Mouse (Mus musculus) limb, embryonic 14.5 days (tissue): Measurements from ENCODE around the gene RPS10-NUDT3. TPM values are rescaled to one million over a fixed set of nuclear protein-coding genes. Genes with fewer than 3 reads are reported as not detected.

ENCODE experiments used
- ATAC-seq: fragments of 200-750 bp; cut with Nextera tagmentation; 2 replicates; pipeline ENCODE4 v1.8.0; 2017; ENCODE audit warnings: low read depth, moderate number of reproducible peaks, moderate TSS enrichment; ENCODE audit not compliant: low FRiP score
- DNase-seq: peaks from one replicate; pipeline ENCODE4 v3.0.0-alpha.2; 2015; ENCODE audit warnings: low spot score
- H3K27ac ChIP-seq: fragments of 300-500 bp; sonication (generic); replicated peaks from 2 replicates; pipeline ENCODE4 v1.5.1; 2014; ENCODE audit warnings: low read depth, mild to moderate bottlenecking, low read length, moderate library complexity, mixed read lengths
- H3K27me3 ChIP-seq: fragments of 300-500 bp; sonication (generic); 2 replicates; pipeline ENCODE4 v1.6.1; 2014; ENCODE audit warnings: low read length, mixed read lengths; ENCODE audit not compliant: control insufficient read depth, insufficient read depth
- H3K36me3 ChIP-seq: fragments of 300-500 bp; sonication (generic); 2 replicates; pipeline ENCODE4 v1.6.1; 2014; ENCODE audit warnings: mild to moderate bottlenecking, low read length, moderate library complexity, mixed read lengths; ENCODE audit not compliant: control insufficient read depth, insufficient read depth
- H3K4me1 ChIP-seq: fragments of 300-500 bp; sonication (generic); 2 replicates; pipeline ENCODE4 v1.6.1; 2014; ENCODE audit warnings: antibody characterized with exemption, low read length, mixed read lengths; ENCODE audit not compliant: control insufficient read depth, insufficient read depth
- H3K4me2 ChIP-seq: fragments of 300-500 bp; sonication (generic); replicated peaks from 2 replicates; pipeline ENCODE4 v1.6.1; 2014; ENCODE audit warnings: low read depth, mild to moderate bottlenecking, low read length, moderate library complexity; ENCODE audit not compliant: severe bottlenecking
- H3K4me3 ChIP-seq: fragments of 300-500 bp; sonication (generic); replicated peaks from 2 replicates; pipeline ENCODE4 v1.5.1; 2014; ENCODE audit warnings: low read length
- H3K9ac ChIP-seq: fragments of 300-500 bp; sonication (generic); 2 replicates; pipeline ENCODE4 v1.6.1; 2014; ENCODE audit warnings: mild to moderate bottlenecking, low read depth, low read length, moderate library complexity; ENCODE audit not compliant: severe bottlenecking
- H3K9me3 ChIP-seq: fragments of 300-500 bp; sonication (generic); 2 replicates; pipeline ENCODE4 v1.6.1; 2016; ENCODE audit warnings: low read length; ENCODE audit not compliant: control insufficient read depth
- POLR2A ChIP-seq: fragments of 200-500 bp; IDR thresholded peaks from 2 replicates; pipeline ENCODE4 v1.8.0; 2012; ENCODE audit warnings: inconsistent platforms, mild to moderate bottlenecking, moderate library complexity, borderline replicate concordance; ENCODE audit not compliant: insufficient read depth, insufficient read length; ENCODE audit errors: extremely low read depth
- WGBS: fragments of 180-500 bp; shearing (Covaris S2); extraction: QIAGEN DNeasy Blood & Tissue Kit; methylation state at CpG from one replicate; pipeline ENCODE4 v1.1.7; 2014; 5-methylcytosine and 5-hydroxymethylcytosine counted together
- polyA plus RNA-seq, 2 experiments: library from polyadenylated mRNA; depleted of rRNA in 1 of 2; stranded (reverse) in 1 of 2; unstranded in 1 of 2; fragments of >200 nt; fragmentation: Nextera tagmentation in 1 of 2; extraction: Ambion mirVana in 1 of 2; gene quantifications; 2 replicates each; pipeline versions ENCODE4 v1.2.1 to v1.2.3; 2012 to 2014

RPS10-NUDT3 gene
- polyA plus RNA-seq, 2 experiments, result 0.11 TPM; not detected in 1

DNA sequence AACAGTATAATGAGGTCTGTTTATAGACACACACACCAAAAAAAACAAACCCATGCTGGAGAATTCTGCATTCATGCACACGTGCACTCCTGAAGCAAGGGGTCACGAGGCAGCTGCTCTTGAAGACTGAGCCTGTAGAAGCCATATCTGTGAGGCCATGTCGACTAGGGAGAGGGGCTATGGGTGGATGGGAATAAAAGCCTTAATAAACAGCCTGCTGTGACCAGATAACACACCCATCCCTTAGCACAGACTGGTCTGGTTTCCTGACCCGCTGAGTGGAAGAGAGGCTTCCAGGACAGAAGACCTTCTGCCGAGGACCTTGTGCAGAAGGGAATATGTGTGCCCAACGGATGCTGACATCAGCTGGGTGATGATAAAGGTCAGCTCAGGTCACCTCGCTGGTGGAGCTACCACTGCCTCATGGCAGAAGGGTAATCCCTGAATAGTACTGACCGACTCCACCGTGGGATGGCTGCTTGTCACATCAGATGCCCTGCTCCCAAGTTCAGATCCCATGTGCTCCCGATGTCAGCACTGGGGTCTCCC is 61.2 kb downstream of the RPS10-NUDT3 start:
- Histone ChIP-seq H3K36me3 (peaks cover 30% of the 10 kb centered on the region), H3K27ac (no peak overlapping the region), H3K9ac (no peak overlapping the region), H3K27me3 (no peaks in the 10 kb centered on the region), H3K4me2 (no peak overlapping the region), H3K9me3 (no peaks in the 10 kb centered on the region), H3K4me3 (no peak overlapping the region), H3K4me1 (peaks cover 3% of the 10 kb centered on the region; the same call in 1 of the 2 replicates)
- DNase-seq, result no peak
- WGBS, result 87% methylated on average over 10 of the region's 10 CpGs
- no peak for TF ChIP-seq POLR2A
- ATAC-seq, result no peak

- no peak for TF ChIP-seq POLR2A
- no peaks in the 10 kb centered on the region for H3K9me3 ChIP-seq
- no peak overlapping the region for H3K27ac ChIP-seq
- H3K36me3 ChIP-seq, result peaks cover 10% of the 10 kb centered on the region
- no peaks in the 10 kb centered on the region for H3K27me3 ChIP-seq
- ATAC-seq (no peak), DNase-seq (no peak)
- H3K4me2 ChIP-seq, result no peak overlapping the region
- H3K4me3 ChIP-seq, result no peak overlapping the region
- H3K9ac ChIP-seq, result no peak overlapping the region
- WGBS, result 73% methylated on average over 8 of the region's 8 CpGs
- peaks cover 3% of the 10 kb centered on the region; the same call in 1 of the 2 replicates for H3K4me1 ChIP-seq
Measured at GRCm38 (mm10) chr17:27571315-27571714, 63.7 kb downstream of the RPS10-NUDT3 start.

GRCm38 (mm10) chr17:27568228-27568627 is 66.8 kb downstream of the RPS10-NUDT3 start:
- WGBS, result 88% methylated on average over 5 of the region's 5 CpGs
- H3K4me2 ChIP-seq, result no peak overlapping the region
- no peak overlapping the region for H3K9ac ChIP-seq
- H3K27ac ChIP-seq, result no peak overlapping the region
- no peaks in the 10 kb centered on the region for H3K36me3 ChIP-seq
- 0 out of 2 replicates have a peak, but pooled peaks cover 7% of the 10 kb centered on the region for H3K4me1 ChIP-seq
- H3K27me3 ChIP-seq, result no peaks in the 10 kb centered on the region
- no peak for TF ChIP-seq POLR2A
- no peaks in the 10 kb centered on the region for H3K9me3 ChIP-seq
- DNase-seq, result no peak
- ATAC-seq, result no peak
- no peak overlapping the region for H3K4me3 ChIP-seq

GRCm38 (mm10) chr17:27565942-27566267 is 69.1 kb downstream of the RPS10-NUDT3 start:
- ATAC-seq, result no peak; the same call in 1 of the 2 replicates
- H3K4me2 ChIP-seq, result peak overlapping the region; percentile 95
- H3K4me3 ChIP-seq, result peak overlapping the region; percentile 69
- no peaks in the 10 kb centered on the region for H3K9me3 ChIP-seq
- H3K4me1 ChIP-seq, result 0 out of 2 replicates have a peak, but pooled peaks cover 7% of the 10 kb centered on the region
- 0% methylated on average over 13 of the region's 13 CpGs for WGBS
- no peak overlapping the region for H3K27ac ChIP-seq
- H3K27me3 ChIP-seq, result no peaks in the 10 kb centered on the region
- TF ChIP-seq POLR2A, result no peak
- no peak for DNase-seq
- H3K36me3 ChIP-seq, result peaks cover 9% of the 10 kb centered on the region
- H3K9ac ChIP-seq, result peak overlapping the region; percentile 55

DNA sequence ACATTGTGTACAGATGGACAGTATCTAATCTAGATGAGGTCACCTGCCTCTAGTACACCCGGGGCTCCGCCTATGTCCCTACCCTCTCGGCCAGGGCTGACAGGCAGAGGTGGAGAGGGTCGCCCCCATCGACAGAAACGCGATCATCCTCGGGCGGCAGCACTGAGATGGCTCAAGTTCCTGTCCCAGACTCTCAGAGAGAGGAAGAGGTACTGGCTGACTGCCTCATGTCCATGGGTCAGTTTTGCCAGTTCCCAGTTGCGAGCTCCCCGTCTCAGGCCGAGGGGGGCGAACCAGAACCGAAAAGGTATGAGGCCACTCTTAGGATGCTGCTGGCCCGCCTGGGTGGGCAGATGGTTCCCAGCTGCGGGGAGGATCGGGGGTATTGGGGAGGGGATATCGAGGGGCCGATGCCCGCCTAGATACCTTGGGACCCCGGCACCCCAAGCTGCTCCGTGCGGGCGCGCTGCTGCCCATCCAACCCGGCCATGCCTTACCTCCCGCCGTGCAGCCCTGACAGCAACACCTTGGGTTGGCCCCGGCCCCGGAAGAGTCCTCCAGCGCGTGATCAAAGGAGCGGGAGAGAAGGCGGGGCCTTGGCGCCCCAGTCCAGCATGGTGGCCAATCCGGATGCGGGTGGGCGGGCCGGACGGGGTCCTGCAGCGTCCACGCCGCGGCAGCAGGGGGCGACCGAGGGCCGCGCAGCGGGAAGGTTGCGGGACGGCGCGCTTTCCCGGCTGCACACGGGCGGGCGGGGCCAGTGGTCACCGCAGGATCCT is 69.7 kb downstream of the RPS10-NUDT3 start, which contains the start of gene AI413582:
AI413582 (minus strand) TSS at position 594 of the 779 bp plus-strand sequence.
- DNase-seq (peak; percentile 92), ATAC-seq (peak; percentile 90)
- Histone ChIP-seq H3K9ac (peak within 1 kb of the TSS; percentile 64), H3K4me3 (peak within 1 kb of the TSS; percentile 69), H3K27ac (no peak within 1 kb of the TSS), H3K4me1 (0 out of 2 replicates have a peak, but pooled peaks cover 7% of the 10 kb centered on the region), H3K36me3 (peaks cover 9% of the 10 kb centered on the region), H3K9me3 (no peaks in the 10 kb centered on the region), H3K4me2 (peak within 1 kb of the TSS; percentile 95), H3K27me3 (no peaks in the 10 kb centered on the region)
- WGBS, result under 1% methylated on average over 55 of the region's 58 CpGs
- TF ChIP-seq POLR2A, result 0 out of 2 replicates have a peak, but pooled peaks have one; percentile 19
